Mouse (Mus musculus) left cerebral cortex, postnatal 10 days (tissue): ENCODE measurements around the gene Anapc15. TPM values are rescaled to one million over a fixed set of nuclear protein-coding genes. Genes with fewer than 3 reads are reported as not detected.
"Not testable (repeated sequence)": the region's sequence is repeated elsewhere in the genome, so short reads cannot be mapped to it uniquely, and the experiment has no call there.

Experiments
- DNase-seq, 2 experiments: peaks; one replicate each; pipeline ENCODE4 v3.0.0; 2021 to 2022; ENCODE audit warnings: low spot score in 2 of 2, mixed read lengths in 1 of 2; ENCODE audit errors: extremely low spot score in 1 of 2
- intact Hi-C: fragments of 180-260 bp; cut with DNase I; formaldehyde crosslinking; loops from one replicate; pipeline ENCODE4 v1.15.1; 2025
- microRNA-seq: library from miRNA; unstranded; fragments of <30 nt; microRNA quantifications from one replicate; pipeline ENCODE4 v1.2.0, GENCODE M21; 2022
- total RNA-seq, 2 experiments: library from RNA; stranded (reverse); gene quantifications; 2 replicates each; pipeline ENCODE4 v1.2.3; 2021

Gene Anapc15
- total RNA-seq, 2 experiments from 2014 or later = 31.4 to 36.2 TPM

DNA sequence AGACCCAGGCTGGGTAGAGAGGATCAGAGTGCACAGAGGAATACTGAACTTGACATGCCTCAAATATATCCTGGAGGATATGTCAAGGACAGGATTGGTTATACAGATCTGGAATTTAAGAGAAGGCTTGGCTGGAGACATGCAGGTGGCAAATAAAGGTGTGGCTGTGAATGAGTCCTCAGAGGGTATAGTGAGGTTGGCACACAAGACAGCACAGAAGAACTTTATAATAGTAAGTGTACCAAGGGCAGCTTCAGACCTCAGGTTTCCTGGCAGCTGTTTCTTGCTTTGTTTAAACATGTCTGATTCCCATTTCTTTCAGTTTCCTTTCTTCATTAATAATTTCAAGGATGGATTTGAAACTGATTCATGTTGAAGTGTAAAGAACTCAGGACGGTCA is 69.0 kb downstream of the Anapc15 start:
- intact Hi-C loops = no loop called here
- DNase-seq = no peak

GRCm38 (mm10) chr7:101933300-101933699 is 69.8 kb downstream of the Anapc15 start:
- intact Hi-C loops = no loop called here
- DNase-seq = no peak

- intact Hi-C loops = no loop called here
- DNase-seq = peak; percentile 95 to 96
Observed at GRCm38 (mm10) chr7:101933751-101934240, 70.3 kb downstream of the Anapc15 start, which contains the start of the genes Lrrc51 and Numa1. Gene Lrrc51, minus strand, starts transcription at chr7:101933895. Gene Numa1, plus strand, starts transcription at chr7:101934111.

DNA sequence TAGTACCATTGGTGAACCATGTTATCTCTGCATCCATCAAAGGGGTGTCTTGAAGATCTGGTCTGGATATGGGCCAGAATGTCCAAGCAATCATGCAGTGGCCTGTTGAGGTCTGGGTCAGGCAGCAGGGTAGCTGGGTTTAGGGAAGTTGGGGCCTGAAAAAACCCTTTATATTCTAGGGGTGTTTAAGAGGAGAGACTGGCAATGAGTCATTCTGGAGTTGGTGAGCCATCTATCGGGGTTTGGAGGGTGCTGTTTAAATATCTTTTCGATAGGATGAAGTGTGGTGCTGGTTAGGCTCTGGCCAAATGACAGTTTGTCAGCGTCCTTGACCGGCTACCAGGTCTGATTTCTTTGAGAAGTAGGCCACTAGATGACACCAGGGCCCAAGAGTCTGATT is 72.4 kb downstream of the Anapc15 start:
- intact Hi-C loops = no loop called here

GRCm38 (mm10) chr7:101936996-101937395 is 73.5 kb downstream of the Anapc15 start:
- intact Hi-C loops = no loop called here
- no peak for DNase-seq

More for the DNA sequence above, 72.4 kb downstream of the Anapc15 start:
- no peak for DNase-seq

- DNase-seq = no peak
Observed at GRCm38 (mm10) chr7:101937569-101937968, 74.1 kb downstream of the Anapc15 start.

DNA sequence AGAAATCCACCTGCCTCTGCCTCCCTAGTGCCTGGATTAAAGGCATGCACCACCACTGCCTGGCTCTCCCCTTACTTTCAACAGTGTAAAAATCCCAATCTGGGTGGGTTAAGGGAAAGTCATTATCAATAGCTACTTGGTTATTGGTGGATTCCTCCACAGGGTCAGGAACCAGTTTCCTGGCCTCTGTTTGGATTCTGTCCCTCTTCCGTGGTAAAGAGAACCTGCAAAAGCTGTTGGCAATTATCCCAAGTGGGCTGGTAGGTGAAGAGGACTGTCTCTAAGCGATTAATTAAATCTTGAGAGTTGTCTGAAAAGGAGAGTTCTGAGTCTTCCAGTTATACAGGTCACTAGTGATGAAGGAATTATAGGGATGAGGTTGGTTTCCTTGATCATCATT is 74.8 kb downstream of the Anapc15 start:
- intact Hi-C loops = no loop called here
- DNase-seq = no peak

More at GRCm38 (mm10) chr7:101937569-101937968, 74.1 kb downstream of the Anapc15 start:
- intact Hi-C loops = no loop called here

- no peak for DNase-seq
- intact Hi-C loops = no loop called here
Observed at GRCm38 (mm10) chr7:101939758-101940157, 76.2 kb downstream of the Anapc15 start.

DNA sequence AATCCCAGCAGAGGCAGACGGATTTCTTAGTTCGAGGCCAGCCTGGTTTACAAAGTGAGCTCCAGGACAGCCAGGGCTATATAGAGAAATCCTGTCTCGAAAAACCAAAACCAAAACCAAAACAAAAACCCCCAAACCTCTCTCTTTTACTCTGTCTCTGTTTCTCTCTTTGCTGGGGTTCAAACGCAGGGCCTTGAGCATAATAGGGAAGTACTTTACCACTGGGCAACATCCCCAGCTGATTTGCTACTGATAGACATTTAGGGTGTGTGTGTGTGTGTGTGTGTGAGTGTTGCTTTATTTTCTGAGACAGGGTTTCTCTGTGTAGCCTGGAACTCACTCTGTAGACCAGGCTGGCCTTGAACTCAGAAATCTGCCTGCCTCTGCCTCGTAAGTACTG is 85.5 kb downstream of the Anapc15 start:
- intact Hi-C loops, DNase-seq: not testable (repeated sequence)

Small RNA genes within 50 kb of the gene (microRNA-seq; reads per million reads assigned to microRNA genes)
- gene Gm22655 = not detected

Other genes with a start within 250 kb of the Anapc15 start
- gene Clpb, start 200.1 kb upstream of the Anapc15 start, total RNA-seq = 10 to 100 TPM; 43.9 to 44.9 TPM
- gene Phox2a, start 45.4 kb upstream of the Anapc15 start, total RNA-seq = not detected
- gene Inppl1, start 25.5 kb upstream of the Anapc15 start, total RNA-seq = 10 to 100 TPM; 19.2 to 22.3 TPM
- under 1 TPM in 1 of 2 experiments, not detected in 1; 0.59 TPM for gene Folr2, start 6.5 kb upstream of the Anapc15 start, total RNA-seq
- under 1 TPM in 1 of 2 experiments, not detected in 1; 0.90 TPM for gene Folr1, start 7.1 kb downstream of the Anapc15 start, total RNA-seq
- gene Lamtor1, start 42.2 kb downstream of the Anapc15 start, total RNA-seq = 10 to 100 TPM; 95.6 to 98.2 TPM
- gene Tomt, start 42.6 kb downstream of the Anapc15 start, total RNA-seq = not detected
- 1 to 10 TPM; 2.8 to 4.0 TPM for gene Lrrc51, start 70.2 kb downstream of the Anapc15 start, total RNA-seq
- 10 to 100 TPM; 60.5 to 60.9 TPM for gene Numa1, start 70.4 kb downstream of the Anapc15 start, total RNA-seq
- 10 to 100 TPM in 1 of 2 experiments, 1 to 10 TPM in 1; 8.6 to 10.1 TPM for gene Il18bp, start 155.0 kb downstream of the Anapc15 start, total RNA-seq
- 10 to 100 TPM; 39.1 to 44.4 TPM for gene Rnf121, start 201.8 kb downstream of the Anapc15 start, total RNA-seq
- 10 to 100 TPM; 24.6 to 25.0 TPM for gene Xndc1, start 201.8 kb downstream of the Anapc15 start, total RNA-seq
- gene Xntrpc, start 202.0 kb downstream of the Anapc15 start, total RNA-seq = 1 to 10 TPM; 1.1 to 1.8 TPM
- under 1 TPM in 1 of 2 experiments, not detected in 1; 0.73 TPM for gene Trpc2, start 219.4 kb downstream of the Anapc15 start, total RNA-seq
- gene Art1, start 238.0 kb downstream of the Anapc15 start, total RNA-seq = not detected
- gene Art5, start 245.8 kb downstream of the Anapc15 start, total RNA-seq = not detected